Mouse (Mus musculus) frontal cortex, adult (tissue): Measurements from ENCODE around the gene Xndc1.

Source experiments
- ATAC-seq: cut with Nextera tagmentation; 2 replicates; pipeline ENCODE4 v1.9.2; 2017; ENCODE audit warnings: mild to moderate bottlenecking, moderate library complexity, mixed read lengths; ENCODE audit not compliant: low TSS enrichment

Xndc1 gene

GRCm38 (mm10) chr7:102081784-102082183, 16.5 kb downstream of the Xndc1 start:
- ATAC-seq: no peak

GRCm38 (mm10) chr7:102082816-102083215, 17.5 kb downstream of the Xndc1 start, which contains the start of gene Trpc2:
Gene Trpc2 (plus strand): TSS chr7:102083116.
- no peak for ATAC-seq

- ATAC-seq: no peak
Observed at GRCm38 (mm10) chr7:102084041-102084696, 18.9 kb downstream of the Xndc1 start.

DNA sequence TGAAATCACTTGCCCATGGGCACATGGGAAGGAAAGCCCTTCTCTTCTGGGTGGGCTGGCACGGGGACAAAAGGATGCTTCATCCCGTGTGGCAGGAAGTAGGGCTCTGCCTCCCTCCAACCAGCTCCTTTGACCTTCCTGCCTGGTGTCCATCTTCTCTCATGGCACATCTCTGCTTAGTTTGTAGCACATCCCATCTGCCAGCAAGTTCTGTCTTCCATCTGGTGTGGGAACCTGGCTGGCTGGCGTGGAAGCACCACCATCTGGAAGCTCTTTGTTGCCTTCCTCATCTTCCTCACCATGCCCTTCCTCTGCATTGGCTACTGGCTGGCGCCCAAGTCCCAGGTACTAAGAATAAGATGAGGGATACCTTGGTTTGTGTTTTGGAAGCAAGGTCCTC, 22.0 kb downstream of the Xndc1 start:
- no peak for ATAC-seq

DNA sequence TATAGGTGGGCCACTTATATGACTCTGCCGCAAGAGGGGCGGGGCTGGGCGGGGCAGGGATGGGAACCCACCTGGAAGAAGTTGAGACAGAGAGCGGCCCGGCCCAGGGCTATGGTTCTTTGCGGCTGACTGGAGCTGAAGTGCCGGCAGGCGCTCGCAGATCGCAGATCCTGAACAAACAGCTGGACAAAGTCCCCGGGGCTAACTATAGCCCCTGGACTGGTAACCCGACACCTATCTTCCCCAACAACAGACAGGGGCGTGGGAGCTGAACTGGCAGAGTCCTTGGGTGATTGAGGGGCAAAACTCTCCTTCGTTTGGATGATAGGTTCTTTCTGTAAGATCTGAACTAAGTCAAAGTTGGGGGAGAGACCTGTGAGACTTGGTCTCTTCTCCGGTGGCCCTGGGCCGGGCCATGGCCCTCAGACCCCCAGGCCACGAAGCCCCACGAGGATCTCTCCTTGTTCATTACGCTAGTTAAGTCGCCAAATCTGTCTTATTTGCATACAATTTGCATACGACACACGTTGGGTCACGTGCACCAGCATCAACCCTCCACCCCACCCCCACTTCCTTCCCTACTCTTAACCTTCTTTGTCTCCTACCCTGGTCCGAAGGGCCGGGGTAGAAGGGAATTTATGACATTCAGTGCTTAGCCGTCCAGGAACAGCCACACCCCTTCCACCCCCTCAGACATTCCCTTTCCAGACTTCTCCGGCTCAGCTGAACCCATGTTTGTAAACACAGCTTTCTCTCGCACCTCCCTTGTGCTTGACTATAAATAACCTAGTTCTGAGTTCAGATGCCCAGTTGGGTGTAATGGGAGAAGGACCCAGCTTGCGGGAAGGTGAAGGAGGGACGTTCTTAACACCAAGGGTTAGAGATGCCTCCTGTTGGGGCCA, 34.7 kb downstream of the Xndc1 start:
- ATAC-seq: no peak; the same call in 1 of the 2 replicates

GRCm38 (mm10) chr7:102100868-102101267, 35.6 kb downstream of the Xndc1 start:
- no peak for ATAC-seq

GRCm38 (mm10) chr7:102101487-102101886, 36.2 kb downstream of the Xndc1 start, which contains the start of gene Art1:
Gene Art1 (plus strand): TSS chr7:102101743.
- no peak for ATAC-seq

DNA sequence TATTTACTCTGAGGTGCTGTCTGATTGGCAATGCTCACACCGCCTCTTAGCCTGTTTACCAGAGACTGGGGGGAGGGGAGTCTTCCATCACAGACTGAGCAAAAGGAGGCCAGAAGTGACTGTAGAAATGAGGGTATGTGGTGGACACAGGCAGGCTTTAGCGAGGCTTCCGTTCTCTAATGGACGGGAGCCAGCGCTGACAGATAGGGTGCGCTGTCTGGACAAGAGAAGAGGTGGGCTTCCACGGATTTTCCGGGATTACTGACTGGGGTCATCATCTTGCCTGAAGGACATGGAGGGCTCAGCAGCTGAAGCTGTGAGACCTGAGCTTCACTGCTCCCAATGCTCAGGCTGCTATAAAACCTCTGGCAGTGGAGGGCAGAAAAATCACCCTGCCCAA, 36.9 kb downstream of the Xndc1 start:
- no peak for ATAC-seq

- ATAC-seq: no peak
Observed at GRCm38 (mm10) chr7:102102696-102103095, 37.4 kb downstream of the Xndc1 start.

DNA sequence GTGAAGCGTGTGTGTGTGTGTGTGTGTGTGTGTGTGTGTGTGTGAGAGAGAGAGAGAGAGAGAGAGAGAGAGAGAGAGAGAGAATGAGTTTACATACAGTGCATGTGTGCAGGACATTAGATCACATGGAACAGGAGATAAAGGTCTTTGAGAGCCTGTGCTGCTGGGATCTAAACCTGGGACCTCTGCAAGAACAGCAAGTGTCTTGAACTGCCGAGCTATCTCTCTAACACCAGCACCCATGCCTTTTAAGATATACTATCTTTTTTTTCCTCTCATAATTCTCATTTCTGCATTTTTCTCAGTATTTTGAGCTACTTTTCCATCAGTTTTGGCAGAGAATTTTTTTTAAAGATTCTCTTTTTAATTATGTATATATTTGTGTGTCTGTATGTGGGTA, 38.2 kb downstream of the Xndc1 start:
- ATAC-seq: no peak

DNA sequence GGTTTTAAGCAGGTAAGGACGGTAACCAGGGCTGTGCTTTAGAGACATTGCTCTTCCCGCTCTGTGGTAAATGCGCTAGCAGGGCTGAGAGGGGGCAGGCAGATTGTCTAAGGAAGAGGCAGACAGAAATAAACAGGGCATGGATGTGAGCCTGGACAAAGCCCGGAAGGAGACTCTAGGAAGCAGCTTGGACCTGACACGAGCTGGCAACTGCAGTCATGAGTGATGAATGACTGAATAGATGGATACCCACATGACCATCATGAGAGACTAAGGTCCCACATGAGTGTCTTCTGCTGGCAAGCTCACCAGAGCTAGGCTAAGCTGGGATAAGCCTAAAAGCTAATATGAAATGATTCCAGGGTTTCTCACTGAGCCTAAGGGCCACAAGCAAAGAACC, 38.8 kb downstream of the Xndc1 start:
- no peak for ATAC-seq

DNA sequence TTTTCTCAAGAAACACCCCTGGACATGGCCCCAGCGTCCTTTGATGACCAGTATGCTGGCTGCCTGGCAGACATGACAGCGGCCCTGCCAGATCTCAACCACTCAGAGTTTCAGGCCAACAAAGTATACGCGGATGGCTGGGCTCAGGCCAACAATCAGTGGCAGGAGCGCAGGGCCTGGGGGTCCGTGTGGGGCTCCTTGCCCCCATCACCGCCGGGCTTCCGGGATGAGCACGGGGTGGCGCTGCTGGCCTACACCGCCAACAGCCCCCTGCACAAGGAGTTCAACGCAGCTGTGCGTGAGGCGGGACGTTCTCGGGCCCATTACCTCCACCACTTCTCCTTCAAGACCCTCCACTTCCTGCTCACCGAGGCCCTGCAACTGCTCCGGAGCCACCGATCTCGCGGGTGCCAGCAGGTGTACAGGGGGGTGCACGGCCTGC, 41.4 kb downstream of the Xndc1 start:
- no peak for ATAC-seq

DNA sequence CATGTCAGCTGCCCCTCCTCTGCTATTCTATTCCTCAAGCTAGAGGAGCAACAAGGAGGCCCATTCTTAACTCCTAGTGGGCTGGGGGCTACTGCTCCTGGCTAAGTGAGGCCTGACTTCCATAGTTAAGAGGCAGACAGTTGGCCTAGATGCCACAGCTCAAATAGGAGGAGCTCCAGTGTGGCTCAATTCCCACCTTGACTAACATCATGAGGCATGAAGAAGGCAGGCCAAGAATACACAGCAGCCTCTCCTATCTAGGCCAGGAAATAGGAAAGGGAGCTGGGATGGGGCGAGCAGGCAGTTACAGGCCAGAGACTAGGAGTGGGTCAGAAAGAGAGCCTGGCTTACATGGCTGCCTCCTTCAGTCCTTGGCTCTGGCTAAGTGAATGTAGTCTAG, 42.9 kb downstream of the Xndc1 start:
- no peak for ATAC-seq

GRCm38 (mm10) chr7:102109171-102109570, 43.9 kb downstream of the Xndc1 start, which contains the start of gene Art5:
Gene Art5 (minus strand): TSS chr7:102109489.
- no peak for ATAC-seq

DNA sequence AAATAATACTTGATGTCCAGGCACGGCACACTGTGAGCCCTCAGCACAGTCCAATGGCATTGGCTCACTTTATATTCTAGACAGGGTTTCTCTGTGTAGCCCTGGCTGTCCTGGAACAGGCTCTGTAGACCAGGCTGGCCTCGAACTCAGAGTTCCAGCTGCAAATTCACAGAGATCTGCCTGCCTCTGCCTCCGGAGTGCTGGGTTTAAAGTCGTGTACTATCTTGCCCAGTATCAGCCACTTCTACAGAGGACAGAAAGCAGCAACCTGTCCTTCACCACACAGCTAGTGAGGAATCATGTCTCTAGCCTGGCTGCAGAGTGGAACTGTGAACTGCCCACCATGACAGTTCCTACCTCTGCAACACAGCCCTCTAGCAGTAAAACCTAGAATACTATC, 44.4 kb downstream of the Xndc1 start:
- ATAC-seq: no peak

- no peak for ATAC-seq
Observed at GRCm38 (mm10) chr7:102113151-102113729, 47.9 kb downstream of the Xndc1 start.

- ATAC-seq: no peak
Observed at GRCm38 (mm10) chr7:102116579-102117331, 51.4 kb downstream of the Xndc1 start, which contains the start of gene Chrna10. Gene Chrna10 (minus strand): TSS chr7:102116828.

GRCm38 (mm10) chr7:102117382-102117781, 52.1 kb downstream of the Xndc1 start:
- no peak for ATAC-seq

DNA sequence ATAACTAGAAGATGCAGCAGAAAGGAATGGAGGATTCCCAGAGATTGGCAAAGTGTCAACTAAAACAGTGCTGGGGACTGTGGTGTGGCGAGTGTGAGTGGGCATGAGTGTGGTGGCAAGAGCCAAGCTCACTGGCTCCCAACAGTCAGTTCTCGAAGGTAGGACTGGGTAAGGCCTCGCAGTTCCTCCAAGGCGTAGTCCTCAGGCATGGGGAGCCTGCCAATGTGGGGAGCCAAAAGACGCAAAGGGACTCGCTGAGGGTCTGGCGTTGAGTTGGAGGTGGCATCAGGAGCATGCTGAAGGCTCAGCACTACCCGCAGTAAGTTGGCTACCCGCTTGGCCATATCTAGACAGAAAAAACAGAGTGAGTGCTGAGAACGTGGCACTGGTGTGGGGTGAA, 55.0 kb downstream of the Xndc1 start:
- ATAC-seq: no peak

DNA sequence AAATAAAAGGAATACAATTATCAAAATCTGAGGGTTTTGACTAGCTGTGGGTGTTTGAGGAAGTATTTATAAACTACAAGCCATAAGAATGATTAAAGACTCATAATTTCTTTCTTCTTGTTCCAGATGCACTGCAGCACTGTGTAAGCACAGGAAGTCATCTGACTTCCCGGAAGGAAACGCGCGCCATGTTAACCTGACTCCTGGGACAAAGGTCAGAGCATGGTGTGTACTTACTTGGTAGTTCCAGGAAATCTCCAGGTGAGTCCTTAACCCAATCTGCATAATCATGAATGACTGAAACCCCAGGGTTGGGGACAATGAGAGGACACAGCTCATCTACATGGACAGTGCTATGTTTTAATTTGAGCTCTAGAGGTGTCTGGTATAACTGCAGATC, 67.1 kb downstream of the Xndc1 start:
- ATAC-seq: no peak
